Mouse (Mus musculus) E14TG2a.4 (cell line): ENCODE measurements around the gene Ganc.

ENCODE experiments used
- H3K27me3 ChIP-seq: 2 replicates; pipeline ENCODE4 v1.6.1; 2014; ENCODE audit warnings: low read length, control low read depth; ENCODE audit not compliant: insufficient read depth
- H3K36me3 ChIP-seq: 2 replicates; pipeline ENCODE4 v1.6.1; 2014; ENCODE audit warnings: low read length, control low read depth; ENCODE audit not compliant: insufficient read depth
- H3K4me1 ChIP-seq: replicated peaks from 2 replicates; pipeline ENCODE4 v1.6.1; 2014; ENCODE audit warnings: low read depth, low read length, control low read depth
- H3K4me3 ChIP-seq: replicated peaks from 2 replicates; pipeline ENCODE4 v1.5.1; 2014; ENCODE audit warnings: mild to moderate bottlenecking, low read length
- H3K9me3 ChIP-seq: 2 replicates; pipeline ENCODE4 v1.6.1; 2014; ENCODE audit warnings: low read length, control low read depth
- CTCF ChIP-seq: conservative IDR thresholded peaks from 2 replicates; pipeline ENCODE4 v1.5.1; 2014; ENCODE audit warnings: low read length
- NANOG ChIP-seq: IDR thresholded peaks from 2 replicates; pipeline ENCODE4 v1.6.1; 2014; ENCODE audit warnings: borderline replicate concordance, low read length, mixed read lengths
- POU5F1 ChIP-seq: IDR thresholded peaks from 2 replicates; pipeline ENCODE4 v1.6.1; 2014; ENCODE audit warnings: low read length, borderline replicate concordance

The Ganc gene

DNA sequence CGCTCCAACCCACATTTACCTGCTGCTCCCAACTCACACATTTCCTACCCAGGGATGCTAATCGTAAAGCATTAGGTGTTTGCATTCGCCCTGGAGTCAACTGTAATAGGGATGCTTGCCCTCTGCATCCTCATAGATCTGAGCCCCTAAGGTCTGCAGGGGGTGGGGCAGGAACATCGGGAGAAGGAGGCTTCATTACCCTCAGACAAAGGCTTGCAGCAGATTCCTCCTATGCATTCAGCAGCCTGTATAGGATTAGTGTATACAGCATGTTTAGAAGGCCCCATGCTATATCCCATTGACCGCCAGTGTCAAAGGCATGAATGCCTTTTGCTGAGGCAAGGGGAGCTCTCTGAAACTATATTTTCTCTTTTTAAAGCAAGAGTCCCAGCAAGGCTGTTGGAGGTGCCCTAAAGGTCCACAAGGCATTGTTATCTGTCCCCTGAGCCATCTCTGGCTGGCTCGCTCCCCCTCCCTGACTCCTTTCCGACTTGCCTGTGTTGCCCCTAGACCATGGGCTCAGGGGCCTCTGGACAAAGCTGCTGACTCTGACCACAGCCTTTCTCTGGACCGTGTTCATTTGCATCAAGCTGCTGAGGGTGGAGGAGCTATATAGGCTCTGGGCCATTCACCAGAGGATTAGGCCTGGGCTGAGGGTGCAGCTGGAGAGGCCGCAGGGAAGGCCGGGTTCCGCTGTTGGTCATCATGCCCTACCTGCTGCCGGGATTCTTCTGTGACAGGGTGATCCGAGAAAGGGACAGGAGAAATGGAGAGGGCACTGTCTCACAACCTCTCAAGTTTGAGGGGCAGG is 72.8 kb downstream of the Ganc start:
- TF ChIP-seq POU5F1 = no peak
- no peak for TF ChIP-seq NANOG
- TF ChIP-seq CTCF = no peak

DNA sequence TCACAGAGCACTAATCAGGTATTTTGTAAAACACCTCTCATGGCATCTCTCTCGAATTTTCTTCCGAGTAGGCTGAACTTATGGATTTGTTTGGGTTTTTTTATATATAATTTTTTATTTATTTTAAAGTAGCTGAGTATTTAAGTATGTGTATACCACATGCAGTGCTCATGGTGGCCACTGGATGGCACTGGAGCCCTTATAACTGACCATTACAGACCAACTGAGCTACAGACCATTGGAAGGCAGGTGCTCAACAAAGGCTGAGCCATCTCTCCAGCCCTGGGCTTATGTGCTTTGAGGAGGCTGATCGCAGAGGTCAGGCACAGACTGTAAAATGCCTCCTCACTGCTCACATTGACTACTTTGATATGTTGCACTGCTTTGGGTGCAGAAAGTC is 74.9 kb downstream of the Ganc start:
- no peaks in the 10 kb centered on the region for H3K27me3 ChIP-seq
- peaks cover 22% of the 10 kb centered on the region for H3K36me3 ChIP-seq
- no peak overlapping the region for H3K4me3 ChIP-seq
- H3K4me1 ChIP-seq = peaks cover 47% of the 10 kb centered on the region
- no peaks in the 10 kb centered on the region for H3K9me3 ChIP-seq
- TF ChIP-seq CTCF (peak; percentile 65), NANOG (no peak)

More for the DNA sequence above, 72.8 kb downstream of the Ganc start:
- Histone ChIP-seq H3K4me1 (peaks cover 57% of the 10 kb centered on the region), H3K9me3 (no peaks in the 10 kb centered on the region), H3K27me3 (no peaks in the 10 kb centered on the region), H3K4me3 (peak overlapping the region; percentile 67), H3K36me3 (peaks cover 7% of the 10 kb centered on the region)

- no peak overlapping the region for H3K4me3 ChIP-seq
- no peaks in the 10 kb centered on the region for H3K9me3 ChIP-seq
- TF ChIP-seq CTCF = no peak
- TF ChIP-seq POU5F1 = no peak
- TF ChIP-seq NANOG = no peak
- no peaks in the 10 kb centered on the region for H3K27me3 ChIP-seq
- H3K4me1 ChIP-seq = peaks cover 21% of the 10 kb centered on the region
- H3K36me3 ChIP-seq = peaks cover 48% of the 10 kb centered on the region
Observed at GRCm38 (mm10) chr2:120481921-120482320, 78.2 kb downstream of the Ganc start.

DNA sequence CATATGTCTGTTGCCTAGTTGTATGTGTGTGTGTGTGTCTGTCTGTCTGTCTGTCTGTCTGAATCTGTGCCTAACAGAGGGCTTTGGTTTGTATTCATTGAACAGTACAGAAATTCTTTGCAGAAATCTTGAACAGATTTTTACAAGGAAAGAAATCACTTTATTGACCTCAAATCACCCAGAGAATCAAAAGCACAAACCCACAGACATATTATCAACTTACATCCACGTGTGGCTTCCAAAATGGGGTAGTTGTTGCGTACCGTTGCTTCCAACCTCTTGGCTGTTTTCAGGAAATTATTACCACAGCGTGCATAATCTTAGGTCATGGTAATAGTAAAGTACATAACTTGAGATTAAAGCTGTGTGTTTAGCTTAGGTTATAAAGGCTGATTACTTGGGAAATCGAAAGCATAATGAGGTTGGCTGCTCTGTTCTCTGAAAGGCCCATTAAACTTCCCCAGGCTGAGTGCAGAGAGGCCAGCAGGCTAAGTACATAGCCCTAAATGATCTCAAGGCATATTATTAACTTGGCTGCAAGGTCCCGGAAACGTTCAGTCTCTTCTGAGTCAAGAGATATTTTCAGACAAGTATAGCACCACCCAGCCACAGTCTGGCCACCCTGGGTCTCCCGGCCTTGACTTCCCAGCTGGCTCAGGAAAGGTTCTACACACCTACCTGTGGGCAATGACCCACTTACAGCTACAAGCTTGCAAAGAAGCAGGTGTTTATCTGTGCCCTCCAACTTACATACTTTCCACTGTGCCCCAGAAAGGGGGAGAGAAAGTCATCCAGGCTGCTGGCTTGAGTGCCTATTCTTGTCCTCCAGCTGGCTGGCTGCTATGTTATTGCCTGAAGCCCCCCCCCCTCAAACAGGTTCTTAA is 79.1 kb downstream of the Ganc start:
- H3K4me3 ChIP-seq = no peak overlapping the region
- peaks cover 55% of the 10 kb centered on the region for H3K36me3 ChIP-seq
- no peaks in the 10 kb centered on the region for H3K9me3 ChIP-seq
- TF ChIP-seq NANOG = no peak
- no peak for TF ChIP-seq CTCF
- TF ChIP-seq POU5F1 = no peak
- peaks cover 13% of the 10 kb centered on the region for H3K4me1 ChIP-seq
- H3K27me3 ChIP-seq = no peaks in the 10 kb centered on the region

DNA sequence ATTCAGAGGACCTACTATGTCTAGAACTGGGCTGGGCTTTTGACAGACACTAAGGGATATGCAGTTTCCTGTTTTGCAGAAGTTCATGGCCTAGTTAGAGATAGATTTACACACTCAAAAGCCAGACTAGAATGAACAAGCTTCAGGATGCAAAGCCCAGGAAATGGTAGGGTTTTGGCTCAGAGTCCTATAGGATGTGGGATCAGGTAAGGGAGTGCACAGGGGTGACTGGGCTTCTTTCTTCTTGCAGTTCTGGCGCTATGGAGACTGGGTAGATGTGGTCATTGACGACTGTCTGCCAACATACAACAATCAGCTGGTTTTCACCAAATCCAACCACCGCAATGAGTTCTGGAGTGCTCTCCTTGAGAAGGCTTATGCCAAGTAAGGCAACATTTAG is 80.5 kb downstream of the Ganc start:
- H3K4me1 ChIP-seq = peaks cover 7% of the 10 kb centered on the region
- H3K9me3 ChIP-seq = no peaks in the 10 kb centered on the region
- H3K27me3 ChIP-seq = no peaks in the 10 kb centered on the region
- peaks cover 69% of the 10 kb centered on the region for H3K36me3 ChIP-seq
- H3K4me3 ChIP-seq = no peak overlapping the region
- TF ChIP-seq NANOG (no peak), POU5F1 (no peak), CTCF (no peak)

DNA sequence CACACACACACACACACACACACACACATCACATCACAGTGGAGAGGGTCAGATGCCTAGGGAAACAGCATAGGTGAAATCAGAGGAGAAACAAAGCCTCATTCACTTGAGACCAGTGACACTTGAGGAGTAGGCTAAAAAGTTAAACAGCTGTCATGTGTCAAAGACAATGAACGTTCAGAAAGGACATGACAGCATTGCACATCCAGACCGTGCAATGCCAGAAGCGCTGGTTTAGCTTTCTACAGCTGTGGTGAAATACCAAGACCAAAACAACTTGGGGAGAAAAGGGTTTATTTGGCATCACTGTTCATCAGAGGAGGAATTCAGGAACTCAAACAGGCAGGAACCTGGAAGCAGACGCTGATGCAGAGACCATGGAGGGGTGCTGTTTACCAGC is 89.6 kb downstream of the Ganc start:
- no peak overlapping the region for H3K4me3 ChIP-seq
- no peaks in the 10 kb centered on the region for H3K27me3 ChIP-seq
- H3K36me3 ChIP-seq = peaks cover 64% of the 10 kb centered on the region
- no peaks in the 10 kb centered on the region for H3K9me3 ChIP-seq
- TF ChIP-seq NANOG (no peak), POU5F1 (no peak), CTCF (no peak)
- H3K4me1 ChIP-seq = peaks cover 8% of the 10 kb centered on the region

DNA sequence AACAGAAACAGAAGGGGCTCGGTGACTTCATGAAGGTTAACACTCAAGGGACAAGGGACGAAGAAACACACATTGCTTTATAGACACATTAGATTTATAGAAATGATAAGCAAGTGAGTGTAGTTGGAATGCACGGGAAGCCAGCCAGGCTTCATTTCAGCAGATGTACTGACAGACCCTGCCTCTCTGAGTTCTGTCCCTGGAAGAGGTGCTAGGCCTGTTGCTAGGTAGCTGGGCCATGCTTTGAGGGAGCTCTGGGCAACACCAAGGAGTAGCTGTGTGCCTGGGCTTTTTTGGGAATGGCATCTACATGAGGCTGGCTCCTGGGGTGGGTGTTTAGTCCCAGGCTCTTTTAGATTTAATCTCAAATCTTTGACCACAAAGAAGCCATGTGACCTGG is 92.8 kb downstream of the Ganc start:
- no peaks in the 10 kb centered on the region for H3K27me3 ChIP-seq
- no peak for TF ChIP-seq CTCF
- no peak for TF ChIP-seq POU5F1
- TF ChIP-seq NANOG = no peak
- no peak overlapping the region for H3K4me3 ChIP-seq
- peaks cover 55% of the 10 kb centered on the region for H3K36me3 ChIP-seq
- H3K9me3 ChIP-seq = no peaks in the 10 kb centered on the region
- H3K4me1 ChIP-seq = peaks cover 24% of the 10 kb centered on the region

- no peak overlapping the region for H3K4me3 ChIP-seq
- TF ChIP-seq CTCF (no peak), NANOG (no peak), POU5F1 (no peak)
- peaks cover 73% of the 10 kb centered on the region for H3K36me3 ChIP-seq
- peaks cover 52% of the 10 kb centered on the region for H3K4me1 ChIP-seq
- no peaks in the 10 kb centered on the region for H3K27me3 ChIP-seq
- H3K9me3 ChIP-seq = no peaks in the 10 kb centered on the region
Observed at GRCm38 (mm10) chr2:120499971-120500471, 96.3 kb downstream of the Ganc start.
